Mouse (Mus musculus): ENCODE measurements around the gene Mindy1.
"Not testable (repeated sequence)": the region's sequence is repeated elsewhere in the genome, so short reads cannot be mapped to it uniquely, and the experiment has no call there.

Gene Mindy1

GRCm38 (mm10) chr3:95319701-95320625 is 38.8 kb downstream of the Mindy1 start:
- no peak for DNase-seq (ENCODE audit: low spot score)

GRCm38 (mm10) chr3:95323429-95323828 is 42.3 kb downstream of the Mindy1 start:
- no peak for DNase-seq (ENCODE audit: low spot score)

GRCm38 (mm10) chr3:95324454-95325144 is 43.5 kb downstream of the Mindy1 start:
- DNase-seq (ENCODE audit: low spot score): no peak

GRCm38 (mm10) chr3:95328803-95329404 is 47.8 kb downstream of the Mindy1 start:
- DNase-seq (ENCODE audit: low spot score): no peak

- no peak for DNase-seq (ENCODE audit: low spot score)
Measured at GRCm38 (mm10) chr3:95331528-95331927, 50.4 kb downstream of the Mindy1 start.

GRCm38 (mm10) chr3:95337345-95337744 is 56.2 kb downstream of the Mindy1 start:
- no peak for DNase-seq (ENCODE audit: low spot score)

- no peak for DNase-seq (ENCODE audit: low spot score)
Measured at GRCm38 (mm10) chr3:95338251-95338650, 57.1 kb downstream of the Mindy1 start.

- not testable (repeated sequence) for DNase-seq (ENCODE audit: low spot score)
Measured at GRCm38 (mm10) chr3:95343356-95344000, 62.3 kb downstream of the Mindy1 start.

Measured in ovary, postnatal 10 days (tissue).